Mouse (Mus musculus) E14TG2a.4 (cell line): ENCODE data around the gene Tbk1.

ENCODE experiments used
- CTCF ChIP-seq: conservative IDR thresholded peaks from 2 replicates; pipeline ENCODE4 v1.5.1; 2014; ENCODE audit warnings: low read length
- NANOG ChIP-seq: IDR thresholded peaks from 2 replicates; pipeline ENCODE4 v1.6.1; 2014; ENCODE audit warnings: borderline replicate concordance, low read length, mixed read lengths
- POU5F1 ChIP-seq: IDR thresholded peaks from 2 replicates; pipeline ENCODE4 v1.6.1; 2014; ENCODE audit warnings: low read length, borderline replicate concordance

DNA sequence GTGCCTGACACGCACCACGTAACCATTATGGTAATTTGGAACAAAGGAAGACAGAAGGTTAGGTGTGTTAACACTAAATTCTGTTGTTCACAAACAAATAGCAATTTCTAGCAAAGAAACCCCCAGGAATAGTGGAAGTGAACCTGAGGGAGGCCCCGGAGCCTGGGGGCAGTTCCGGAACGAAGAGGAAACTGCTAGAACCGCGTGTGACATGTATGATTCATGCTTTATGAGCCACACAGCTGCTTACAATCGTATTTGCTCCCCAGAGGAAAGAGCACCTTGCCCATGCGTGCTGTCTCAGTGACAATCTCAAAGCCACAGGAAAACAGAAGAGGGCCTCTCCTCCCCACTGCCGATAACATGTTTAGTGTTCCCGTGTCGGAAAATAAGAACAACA, 3.6 kb downstream of the Tbk1 start:
- TF ChIP-seq CTCF (no peak), NANOG (no peak), POU5F1 (no peak)
